Mouse (Mus musculus) forebrain, embryonic 14.5 days (tissue): ENCODE results near the gene Mapk8ip2. TPM values are rescaled to one million over a fixed set of nuclear protein-coding genes. Genes with fewer than 3 reads are reported as not detected.

Source experiments
- ATAC-seq: fragments of 200-750 bp; cut with Nextera tagmentation; 2 replicates; pipeline ENCODE4 v1.8.0; 2017; ENCODE audit warnings: mild to moderate bottlenecking, moderate library complexity
- DNase-seq: peaks from one replicate; pipeline ENCODE4 v3.0.0-alpha.2; 2015; ENCODE audit warnings: low spot score
- H3K27ac ChIP-seq: fragments of 300-500 bp; sonication (generic); 2 replicates; pipeline ENCODE4 v1.5.1; 2014; ENCODE audit warnings: low read depth, mild to moderate bottlenecking, control low read depth, low read length, moderate library complexity
- H3K27me3 ChIP-seq: fragments of 300-500 bp; sonication (generic); replicated peaks from 2 replicates; pipeline ENCODE4 v1.6.1; 2014; ENCODE audit warnings: low read length, control low read depth, mixed read lengths; ENCODE audit not compliant: control insufficient read depth, insufficient read depth
- H3K36me3 ChIP-seq: fragments of 300-500 bp; sonication (generic); 2 replicates; pipeline ENCODE4 v1.6.1; 2014; ENCODE audit warnings: low read length, control low read depth; ENCODE audit not compliant: control insufficient read depth, insufficient read depth
- H3K4me1 ChIP-seq: fragments of 300-500 bp; sonication (generic); 2 replicates; pipeline ENCODE4 v1.6.1; 2014; ENCODE audit warnings: antibody characterized with exemption, low read length, control low read depth; ENCODE audit not compliant: control insufficient read depth, insufficient read depth
- H3K4me2 ChIP-seq: fragments of 300-500 bp; sonication (generic); 2 replicates; pipeline ENCODE4 v1.6.1; 2014; ENCODE audit warnings: mild to moderate bottlenecking, control low read depth, low read length
- H3K4me3 ChIP-seq: fragments of 300-500 bp; sonication (generic); 2 replicates; pipeline ENCODE4 v1.5.1; 2014; ENCODE audit warnings: low read depth, low read length, control low read depth
- H3K9ac ChIP-seq: fragments of 300-500 bp; sonication (generic); 2 replicates; pipeline ENCODE4 v1.6.1; 2014; ENCODE audit warnings: mild to moderate bottlenecking, low read length, control low read depth, moderate library complexity
- H3K9me3 ChIP-seq: fragments of 300-500 bp; sonication (generic); replicated peaks from 2 replicates; pipeline ENCODE4 v1.6.1; 2016; ENCODE audit warnings: low read length, control low read depth, mixed read lengths; ENCODE audit not compliant: control insufficient read depth
- WGBS: fragments of 180-500 bp; shearing (Covaris S2); extraction: QIAGEN DNeasy Blood & Tissue Kit; methylation state at CpG from one replicate; pipeline ENCODE4 v1.1.7; 2014; 5-methylcytosine and 5-hydroxymethylcytosine counted together
- polyA plus RNA-seq: library from polyadenylated mRNA; unstranded; fragments of >200 nt; fragmentation: Nextera tagmentation; extraction: Ambion mirVana; gene quantifications from 2 replicates; pipeline ENCODE4 v1.2.1, GENCODE M21; 2014

The Mapk8ip2 gene
- polyA plus RNA-seq, 1 experiment from 2014 or later, result 32.1 TPM

DNA sequence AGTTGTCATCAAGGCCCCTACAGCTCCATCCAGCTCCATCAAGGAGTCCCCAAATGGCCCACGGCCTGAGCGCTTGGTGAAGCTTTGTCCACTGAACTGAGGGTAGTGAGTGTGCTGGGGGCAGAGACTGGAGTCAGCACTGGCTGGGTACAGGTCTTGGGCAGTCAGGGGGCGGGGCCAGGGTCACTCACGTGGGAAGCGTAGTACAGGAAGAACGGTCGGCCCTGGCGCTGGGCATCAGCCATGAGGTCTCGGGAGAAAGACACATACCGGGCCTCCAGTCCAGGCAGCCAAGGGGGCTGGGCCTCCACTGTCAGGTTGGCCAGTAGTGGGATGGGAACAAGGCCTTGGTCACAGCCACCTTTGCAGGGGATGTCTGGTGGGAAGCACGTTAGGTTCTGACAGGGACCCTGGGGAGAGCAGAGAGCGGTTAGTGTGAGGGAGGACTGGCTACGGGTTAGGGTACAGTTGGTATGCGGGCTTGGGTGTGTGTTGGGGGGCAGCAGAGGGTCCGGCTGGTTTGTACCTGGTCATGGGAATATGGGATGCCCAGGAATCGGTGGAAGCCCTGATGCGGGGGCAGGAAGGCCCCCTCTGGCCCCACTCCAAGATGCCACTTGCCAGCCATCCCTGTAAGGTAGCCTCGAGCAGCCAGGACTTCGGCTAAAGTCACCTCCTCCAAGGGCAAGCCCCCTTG, 21.0 kb downstream of the Mapk8ip2 start:
- WGBS, result 93% methylated on average over 19 of the region's 19 CpGs
- ATAC-seq, result no peak
- H3K4me3 ChIP-seq, result no peak overlapping the region
- no peaks in the 10 kb centered on the region for H3K36me3 ChIP-seq
- no peak for DNase-seq
- no peak overlapping the region for H3K9ac ChIP-seq
- H3K9me3 ChIP-seq, result no peaks in the 10 kb centered on the region
- no peak overlapping the region for H3K27ac ChIP-seq
- H3K4me2 ChIP-seq, result no peak overlapping the region; the same call in 1 of the 2 replicates
- peaks cover 6% of the 10 kb centered on the region for H3K4me1 ChIP-seq
- no peaks in the 10 kb centered on the region; the same call in 1 of the 2 replicates for H3K27me3 ChIP-seq

- Histone ChIP-seq H3K9me3 (no peaks in the 10 kb centered on the region), H3K27ac (no peak overlapping the region), H3K4me3 (peak overlapping the region; percentile 52; the same call in 1 of the 2 replicates), H3K36me3 (no peaks in the 10 kb centered on the region), H3K9ac (peak overlapping the region; percentile 72), H3K27me3 (no peaks in the 10 kb centered on the region; the same call in 1 of the 2 replicates), H3K4me1 (peaks cover 6% of the 10 kb centered on the region), H3K4me2 (peak overlapping the region; percentile 89)
- ATAC-seq, result 0 out of 2 replicates have a peak, but pooled peaks have one; percentile 0
- no peak for DNase-seq
- 89% methylated on average over 7 of the region's 7 CpGs for WGBS
Measured at GRCm38 (mm10) chr15:89475293-89475600, 21.5 kb downstream of the Mapk8ip2 start.

GRCm38 (mm10) chr15:89475611-89476474, 22.1 kb downstream of the Mapk8ip2 start:
- H3K4me2 ChIP-seq, result peak overlapping the region; percentile 89

GRCm38 (mm10) chr15:89476475-89476815, 22.7 kb downstream of the Mapk8ip2 start:
- Histone ChIP-seq H3K36me3 (no peaks in the 10 kb centered on the region), H3K4me2 (peak overlapping the region; percentile 89), H3K9me3 (no peaks in the 10 kb centered on the region), H3K9ac (peak overlapping the region; percentile 72), H3K4me1 (peaks cover 6% of the 10 kb centered on the region), H3K27me3 (no peaks in the 10 kb centered on the region; the same call in 1 of the 2 replicates), H3K27ac (peak overlapping the region; percentile 63), H3K4me3 (peak overlapping the region; percentile 52)
- DNase-seq (no peak), ATAC-seq (no peak; the same call in 1 of the 2 replicates)
- 5% methylated on average over 5 of the region's 5 CpGs for WGBS

More at GRCm38 (mm10) chr15:89475611-89476474, 22.1 kb downstream of the Mapk8ip2 start:
- Histone ChIP-seq H3K4me3 (peak overlapping the region; percentile 52), H3K27me3 (no peaks in the 10 kb centered on the region; the same call in 1 of the 2 replicates), H3K4me1 (peaks cover 6% of the 10 kb centered on the region), H3K9ac (peak overlapping the region; percentile 72), H3K36me3 (no peaks in the 10 kb centered on the region), H3K9me3 (no peaks in the 10 kb centered on the region), H3K27ac (peak overlapping the region; percentile 63)
- ATAC-seq (peak; percentile 98), DNase-seq (peak; percentile 93)
- 8% methylated on average over 44 of the region's 44 CpGs for WGBS

DNA sequence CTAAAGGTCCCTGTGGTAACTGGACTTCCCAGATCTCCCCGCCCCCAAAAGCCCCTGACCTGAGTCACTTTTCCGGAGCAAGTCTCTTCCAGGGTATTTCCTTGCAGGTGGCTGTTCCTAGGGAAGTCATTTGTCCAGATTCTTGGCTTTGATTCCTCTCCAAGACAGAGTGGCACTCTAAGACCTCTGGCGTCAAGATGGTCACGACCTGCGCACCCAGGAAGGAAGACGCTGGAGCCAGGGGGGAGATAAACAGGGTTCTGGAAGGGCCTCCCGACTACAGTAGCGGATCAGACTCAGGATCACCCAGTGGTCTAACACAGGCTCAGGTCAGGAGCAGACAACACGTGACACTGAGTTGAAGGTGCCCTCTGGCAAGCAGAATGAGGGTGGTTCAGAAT, 23.4 kb downstream of the Mapk8ip2 start, which contains the start of gene Arsa:
Gene Arsa, minus strand, starts transcription at position 335 of the 401 bp plus-strand sequence.
- ATAC-seq, result no peak
- 33% methylated on average over 9 of the region's 9 CpGs for WGBS
- no peak for DNase-seq
- H3K27ac ChIP-seq, result peak within 1 kb of the TSS; percentile 63
- peak within 1 kb of the TSS; percentile 72 for H3K9ac ChIP-seq
- H3K4me1 ChIP-seq, result peaks cover 6% of the 10 kb centered on the region
- H3K36me3 ChIP-seq, result no peaks in the 10 kb centered on the region
- peak within 1 kb of the TSS; percentile 52 for H3K4me3 ChIP-seq
- H3K4me2 ChIP-seq, result peak within 1 kb of the TSS; percentile 89
- no peaks in the 10 kb centered on the region; the same call in 1 of the 2 replicates for H3K27me3 ChIP-seq
- H3K9me3 ChIP-seq, result no peaks in the 10 kb centered on the region

DNA sequence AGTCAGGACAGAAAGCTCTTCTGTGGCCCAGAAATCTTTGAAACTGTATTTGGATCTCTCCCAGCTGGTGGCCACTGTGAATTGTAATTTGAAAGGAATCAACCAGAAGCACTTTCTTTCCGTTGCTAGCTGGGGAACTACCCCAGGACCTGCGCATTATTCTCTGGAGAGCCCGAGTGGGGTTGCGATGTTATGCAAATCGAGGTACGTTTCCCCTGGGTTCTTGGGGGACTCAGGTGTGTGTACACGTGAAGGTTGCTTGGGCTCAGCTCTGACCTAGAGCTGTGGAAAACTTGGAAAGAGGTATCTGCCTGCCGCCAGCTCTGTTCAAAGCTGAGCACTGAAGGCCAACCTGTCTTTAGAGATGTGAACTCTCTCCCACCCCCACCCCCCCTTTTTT, 24.1 kb downstream of the Mapk8ip2 start:
- Histone ChIP-seq H3K36me3 (no peaks in the 10 kb centered on the region), H3K4me1 (peaks cover 6% of the 10 kb centered on the region), H3K4me3 (no peak overlapping the region), H3K27ac (no peak overlapping the region), H3K9me3 (no peaks in the 10 kb centered on the region), H3K4me2 (no peak overlapping the region), H3K9ac (no peak overlapping the region), H3K27me3 (no peaks in the 10 kb centered on the region; the same call in 1 of the 2 replicates)
- no peak for DNase-seq
- ATAC-seq, result no peak
- WGBS, result 50% methylated on average over 8 of the region's 8 CpGs

DNA sequence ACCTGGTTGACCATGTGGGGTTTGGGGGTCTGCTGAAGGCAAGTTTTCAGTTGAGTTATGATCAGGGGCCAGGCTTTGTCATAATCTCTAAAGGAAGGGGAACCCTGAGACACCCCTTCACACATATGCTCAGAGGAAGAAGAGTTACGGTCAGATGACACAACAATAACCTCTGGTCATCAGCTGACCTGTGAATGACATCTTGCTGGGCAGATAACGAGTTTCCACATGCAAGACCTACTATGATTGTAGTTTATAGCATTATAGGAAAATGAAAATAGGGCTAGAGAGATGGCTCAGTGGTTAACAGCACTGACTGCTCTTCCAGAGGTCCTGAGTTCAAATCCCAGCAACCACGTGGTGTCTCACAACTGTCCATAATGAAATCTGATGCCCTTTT, 24.9 kb downstream of the Mapk8ip2 start:
- Histone ChIP-seq H3K9ac (no peak overlapping the region), H3K27me3 (no peaks in the 10 kb centered on the region; the same call in 1 of the 2 replicates), H3K4me3 (no peak overlapping the region), H3K27ac (no peak overlapping the region), H3K9me3 (no peaks in the 10 kb centered on the region), H3K36me3 (no peaks in the 10 kb centered on the region), H3K4me1 (peaks cover 6% of the 10 kb centered on the region), H3K4me2 (no peak overlapping the region)
- ATAC-seq (no peak), DNase-seq (no peak)
- 87% methylated on average over 3 of the region's 3 CpGs for WGBS

- no peaks in the 10 kb centered on the region for H3K9me3 ChIP-seq
- no peak for DNase-seq
- no peak overlapping the region for H3K4me3 ChIP-seq
- H3K27ac ChIP-seq, result no peak overlapping the region
- H3K4me2 ChIP-seq, result no peak overlapping the region
- no peaks in the 10 kb centered on the region for H3K36me3 ChIP-seq
- peaks cover 2% of the 10 kb centered on the region for H3K4me1 ChIP-seq
- H3K27me3 ChIP-seq, result no peaks in the 10 kb centered on the region; the same call in 1 of the 2 replicates
- 87% methylated on average over 8 of the region's 8 CpGs for WGBS
- ATAC-seq, result no peak
- no peak overlapping the region for H3K9ac ChIP-seq
Measured at GRCm38 (mm10) chr15:89480584-89480983, 26.9 kb downstream of the Mapk8ip2 start.
